Mouse (Mus musculus) erythroid progenitor cell, adult 5-6 weeks (primary cell): ENCODE data around the gene Mup20. TPM values are rescaled to one million over a fixed set of nuclear protein-coding genes. Genes with fewer than 3 reads are reported as not detected.
"Not testable (repeated sequence)": the region's sequence is repeated elsewhere in the genome, so short reads cannot be mapped to it uniquely, and the experiment has no call there.

ENCODE experiments used
- ATAC-seq: replicated peaks from 2 replicates; pipeline ENCODE4 v1.8.0; 2016; ENCODE audit warnings: moderate number of reproducible peaks, mild to moderate bottlenecking, moderate TSS enrichment, inconsistent platforms; ENCODE audit not compliant: poor library complexity, low FRiP score, severe bottlenecking
- total RNA-seq, 2 experiments: library from RNA; stranded (forward) in 1 of 2; stranded (reverse) in 1 of 2; fragments of 150-400 nt in 1 of 2; fragments of 186-747, 209-891 nt in 1 of 2; gene quantifications; 2 replicates each; pipeline versions ENCODE4 v1.2.3 to v1.2.4; 2015 to 2017; ENCODE audit warnings: low replicate concordance in 2 of 2

Gene Mup20
- total RNA-seq (2015; ENCODE audit: low replicate concordance) (not detected in 2 replicates), total RNA-seq (2017; ENCODE audit: low replicate concordance) (not detected in 2 replicates)

- not testable (repeated sequence) for ATAC-seq
Observed at GRCm38 (mm10) chr4:62054058-62054457, at the start of gene Mup20. Gene Mup20 (minus strand): TSS chr4:62054158.

- not testable (repeated sequence) for ATAC-seq
Observed at GRCm38 (mm10) chr4:62103366-62103765, 49.4 kb upstream of the Mup20 start.

- no peak for ATAC-seq
Observed at GRCm38 (mm10) chr4:62087953-62088352, 34.0 kb upstream of the Mup20 start.

- no peak for ATAC-seq
Observed at GRCm38 (mm10) chr4:62087241-62087640, 33.3 kb upstream of the Mup20 start, which contains the start of gene Mup3. Gene Mup3 (minus strand): TSS chr4:62087342.

GRCm38 (mm10) chr4:62082755-62083154 lies 28.8 kb upstream of the Mup20 start:
- ATAC-seq: no peak

GRCm38 (mm10) chr4:62075126-62075525 lies 21.2 kb upstream of the Mup20 start:
- no peak for ATAC-seq

- not testable (repeated sequence) for ATAC-seq
Observed at GRCm38 (mm10) chr4:62054780-62055179, 822 bp upstream of the Mup20 start.

GRCm38 (mm10) chr4:62026281-62026680 lies 27.7 kb downstream of the Mup20 start:
- ATAC-seq: no peak

- ATAC-seq: no peak
Observed at GRCm38 (mm10) chr4:62024256-62024959, 29.6 kb downstream of the Mup20 start.

- ATAC-seq: no peak
Observed at GRCm38 (mm10) chr4:62023646-62024045, 30.3 kb downstream of the Mup20 start.

- no peak for ATAC-seq
Observed at GRCm38 (mm10) chr4:62023120-62023519, 30.8 kb downstream of the Mup20 start.

- ATAC-seq: not testable (repeated sequence)
Observed at GRCm38 (mm10) chr4:62020511-62020910, 33.4 kb downstream of the Mup20 start.

Other genes with a start within 250 kb of the Mup20 start
- gene Mup5, start 218.9 kb downstream of the Mup20 start, total RNA-seq (2015; ENCODE audit: low replicate concordance): not detected in 2 replicates
- not detected in 2 replicates for gene Mup5, start 218.9 kb downstream of the Mup20 start, total RNA-seq (2017; ENCODE audit: low replicate concordance)
- gene Mup3, start 33.2 kb upstream of the Mup20 start, total RNA-seq (2015; ENCODE audit: low replicate concordance): not detected in 2 replicates
- not detected in 2 replicates for gene Mup3, start 33.2 kb upstream of the Mup20 start, total RNA-seq (2017; ENCODE audit: low replicate concordance)
- gene Mup21, start 96.7 kb upstream of the Mup20 start, total RNA-seq (2015; ENCODE audit: low replicate concordance): not detected in 2 replicates
- gene Mup21, start 96.7 kb upstream of the Mup20 start, total RNA-seq (2017; ENCODE audit: low replicate concordance): not detected in 2 replicates
- not detected in 2 replicates for gene Zfp37, start 176.9 kb upstream of the Mup20 start, total RNA-seq (2015; ENCODE audit: low replicate concordance)
- gene Zfp37, start 176.9 kb upstream of the Mup20 start, total RNA-seq (2017; ENCODE audit: low replicate concordance): 0.98 and 2.2 TPM in 2 replicates
- gene Slc31a2, start 208.4 kb upstream of the Mup20 start, total RNA-seq (2015; ENCODE audit: low replicate concordance): 6.5 and 9.6 TPM in 2 replicates
- gene Slc31a2, start 208.4 kb upstream of the Mup20 start, total RNA-seq (2017; ENCODE audit: low replicate concordance): 3.0 and 3.2 TPM in 2 replicates